Mouse (Mus musculus) heart, adult 2 months (tissue): ENCODE results near the gene Dcst1. TPM values are rescaled to one million over a fixed set of nuclear protein-coding genes. Genes with fewer than 3 reads are reported as not detected.

Experiments
- DNase-seq, 2 experiments: peaks; one replicate each; pipeline ENCODE4 v3.0.0; 2021
- H3K27ac ChIP-seq: fragments of 200-600 bp; 2 replicates; pipeline ENCODE4 v1.8.1; 2022
- H3K27me3 ChIP-seq: fragments of 200-500 bp; 2 replicates; pipeline ENCODE4 v1.6.1; 2012; ENCODE audit warnings: mild to moderate bottlenecking, low read length, inconsistent platforms, mixed read lengths; ENCODE audit not compliant: control insufficient read depth, insufficient read depth
- H3K36me3 ChIP-seq: fragments of 200-500 bp; 2 replicates; pipeline ENCODE4 v1.6.1; 2012; ENCODE audit warnings: low read length, inconsistent platforms; ENCODE audit not compliant: control insufficient read depth, insufficient read depth
- H3K4me1 ChIP-seq: fragments of 200-500 bp; 2 replicates; pipeline ENCODE4 v1.6.1; 2011; ENCODE audit warnings: low read length; ENCODE audit not compliant: control insufficient read depth, insufficient read depth
- H3K4me3 ChIP-seq: fragments of 200-600 bp; 2 replicates; pipeline ENCODE4 v1.8.1; 2022
- H3K79me2 ChIP-seq: fragments of 200-500 bp; replicated peaks from 2 replicates; pipeline ENCODE4 v1.6.1; 2012; ENCODE audit warnings: mild to moderate bottlenecking, inconsistent platforms, low read length, moderate library complexity, mixed read lengths; ENCODE audit not compliant: control insufficient read depth, insufficient read depth
- H3K9ac ChIP-seq: fragments of 200-500 bp; 2 replicates; pipeline ENCODE4 v1.6.1; 2012; ENCODE audit warnings: low read depth, mild to moderate bottlenecking, control low read depth, inconsistent platforms, low read length, mixed read lengths
- CTCF ChIP-seq: fragments of 200-600 bp; IDR thresholded peaks from 2 replicates; pipeline ENCODE4 v1.8.1; 2022; ENCODE audit warnings: antibody characterized with exemption, mild to moderate bottlenecking, moderate library complexity
- EP300 ChIP-seq: fragments of 200-500 bp; IDR thresholded peaks from 2 replicates; pipeline ENCODE4 v1.6.1; 2011; ENCODE audit warnings: low read depth, low read length, control low read depth; ENCODE audit not compliant: insufficient read depth
- POLR2A ChIP-seq: fragments of 200-500 bp; IDR thresholded peaks from 2 replicates; pipeline ENCODE4 v1.6.1; 2011; ENCODE audit warnings: mild to moderate bottlenecking, low read depth, low read length, control low read depth; ENCODE audit not compliant: insufficient read depth
- WGBS: fragments of 180-500 bp; shearing (Covaris S2); methylation state at CpG from one replicate; pipeline ENCODE4 v1.1.7; 2018; 5-methylcytosine and 5-hydroxymethylcytosine counted together
- intact Hi-C: fragments of 180-260 bp; cut with DNase I; formaldehyde crosslinking; loops from one replicate; pipeline ENCODE4 v1.15.1; 2025
- polyA plus RNA-seq: library from polyadenylated mRNA; depleted of rRNA; stranded (reverse); fragments of >200 nt; gene quantifications from 2 replicates; pipeline ENCODE4 v1.2.3, GENCODE M21; 2012
- total RNA-seq, 2 experiments: library from RNA; stranded (reverse); gene quantifications; 2 replicates each; pipeline ENCODE4 v1.2.3; 2021

Dcst1 gene
- total and polyA plus RNA-seq, 3 experiments: 0.23 TPM; not detected in 2

DNA sequence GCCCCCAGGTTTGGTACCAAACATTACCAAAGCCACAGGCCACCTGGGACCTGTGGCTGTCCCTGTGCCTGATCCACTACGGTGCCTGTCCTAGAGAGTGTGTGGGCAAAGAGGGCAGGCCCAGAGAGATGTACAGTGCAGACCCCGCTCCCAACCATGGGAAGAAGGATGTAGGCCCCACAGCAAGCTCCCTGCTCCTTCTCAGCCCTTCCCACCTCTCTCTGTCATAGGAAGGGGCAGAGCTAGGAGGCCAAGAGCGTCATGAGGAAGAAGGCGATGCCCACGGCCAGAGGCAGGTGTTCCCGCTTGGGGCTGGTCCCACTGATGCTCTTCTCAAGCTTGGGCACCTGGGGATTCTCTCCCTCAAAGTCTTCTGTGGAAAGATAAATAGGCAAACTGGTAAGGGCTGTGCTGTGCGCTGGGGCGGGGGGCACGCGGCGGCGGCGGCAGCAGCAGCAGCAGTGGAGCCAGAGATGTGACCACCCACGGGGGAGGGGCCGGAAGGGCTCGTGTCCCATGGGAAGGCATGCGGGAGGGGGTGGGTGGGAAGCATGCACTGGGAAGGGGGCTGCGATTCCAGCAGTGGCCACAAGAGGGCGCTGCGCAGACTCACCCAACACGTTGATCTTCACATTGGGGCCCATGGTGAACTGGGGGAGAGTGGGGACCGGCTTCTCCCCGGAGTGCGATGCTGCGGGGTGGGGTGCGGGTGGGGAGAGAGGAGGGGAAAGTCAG lies 49.7 kb downstream of the Dcst1 start:
- Histone ChIP-seq H3K27ac (no peak overlapping the region), H3K4me1 (peaks cover 4% of the 10 kb centered on the region), H3K79me2 (no peaks in the 10 kb centered on the region), H3K27me3 (peaks cover 12% of the 10 kb centered on the region), H3K4me3 (peak overlapping the region; percentile 24; the same call in 1 of the 2 replicates), H3K36me3 (no peaks in the 10 kb centered on the region), H3K9ac (peak overlapping the region; percentile 21; the same call in 1 of the 2 replicates)
- WGBS: 7% methylated on average over 26 of the region's 26 CpGs
- intact Hi-C loops: loop anchor here (5.0 kb wide), 1 partner anchor 542 kb away; no protein-coding TSS in a partner anchor
- 0 out of 2 replicates have a peak, but pooled peaks have one; percentile 27 for TF ChIP-seq EP300
- no peak for TF ChIP-seq POLR2A
- TF ChIP-seq CTCF: peak; percentile 91
- DNase-seq: peak; percentile 75 to 87

DNA sequence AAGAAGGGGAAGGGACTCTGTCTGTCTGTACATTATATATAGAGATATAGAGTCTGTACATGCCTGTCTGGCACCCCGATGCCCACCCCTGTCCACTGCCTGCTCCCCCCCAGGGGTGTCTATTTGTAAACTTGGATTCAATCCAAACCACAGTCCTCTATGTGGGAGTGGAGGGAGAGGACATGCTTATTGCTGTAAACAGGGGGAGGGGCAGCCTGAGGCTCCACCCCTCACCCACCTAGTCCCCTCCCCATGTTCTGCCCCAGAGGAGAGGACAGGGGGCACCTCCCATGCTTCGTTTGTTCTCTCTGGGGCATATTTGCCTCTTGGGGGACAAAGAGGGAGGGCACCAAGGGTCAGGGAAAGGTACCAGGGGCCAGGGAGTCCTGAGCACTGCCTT lies 50.3 kb downstream of the Dcst1 start:
- peaks cover 9% of the 10 kb centered on the region for H3K27me3 ChIP-seq
- no peaks in the 10 kb centered on the region for H3K36me3 ChIP-seq
- peaks cover 4% of the 10 kb centered on the region for H3K4me1 ChIP-seq
- TF ChIP-seq EP300 (no peak), CTCF (no peak), POLR2A (no peak)
- H3K9ac ChIP-seq: no peak overlapping the region
- H3K79me2 ChIP-seq: no peaks in the 10 kb centered on the region
- no peak overlapping the region for H3K4me3 ChIP-seq
- 41% methylated on average over 2 of the region's 2 CpGs for WGBS
- intact Hi-C loops: loop anchor here (5.0 kb wide), 1 partner anchor 543 kb away; no protein-coding TSS in a partner anchor
- DNase-seq: no peak
- no peak overlapping the region for H3K27ac ChIP-seq

DNA sequence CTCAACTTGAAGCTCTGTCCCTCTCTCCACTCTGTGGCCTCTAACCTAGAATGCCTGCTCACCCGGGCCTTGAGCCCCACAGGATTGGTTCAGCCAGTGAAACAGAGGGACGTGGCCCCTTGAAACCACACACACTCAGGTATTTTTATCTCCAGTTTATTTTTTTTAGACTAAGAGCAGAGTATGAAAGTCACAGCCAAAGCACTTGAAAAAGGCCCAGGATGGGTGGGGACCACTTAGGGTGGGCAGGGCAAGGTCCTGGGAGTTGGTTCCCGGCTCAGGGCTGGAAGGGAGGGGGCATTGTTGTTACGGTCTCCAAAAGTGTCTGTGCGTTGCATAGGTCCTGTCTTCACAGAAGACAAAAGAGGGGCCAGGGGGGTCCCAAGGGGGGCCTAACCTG lies 50.7 kb downstream of the Dcst1 start:
- 53% methylated on average over 5 of the region's 5 CpGs for WGBS
- intact Hi-C loops: no loop called here

DNA sequence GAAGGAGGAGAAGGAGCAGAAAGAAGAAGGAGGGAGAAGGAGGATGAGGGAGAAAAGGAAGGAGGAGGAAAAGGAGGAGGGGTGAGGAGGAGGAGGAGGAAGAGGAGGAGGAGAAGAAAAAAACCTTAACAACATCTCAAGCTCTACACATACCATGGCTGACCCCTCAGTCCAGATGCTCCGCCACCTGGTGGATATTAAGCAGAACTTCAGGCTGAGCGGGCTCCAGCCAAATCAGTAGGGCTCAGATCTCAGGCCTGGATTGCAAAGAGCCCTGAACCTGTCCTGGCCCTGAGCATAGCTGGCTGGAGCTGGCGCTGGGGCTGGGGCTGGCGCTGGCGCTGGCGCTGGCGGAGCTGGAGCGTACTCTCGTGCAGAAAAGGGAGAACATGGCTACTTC lies 57.0 kb downstream of the Dcst1 start:
- TF ChIP-seq EP300 (peak; percentile 82; the same call in 1 of the 2 replicates), POLR2A (no peak), CTCF (peak; percentile 88)
- intact Hi-C loops: loop anchor here (1.0 kb wide), 1 partner anchor 58 kb away; no protein-coding TSS in a partner anchor
- H3K27ac ChIP-seq: no peak overlapping the region
- H3K4me1 ChIP-seq: no peaks in the 10 kb centered on the region
- no peak overlapping the region for H3K9ac ChIP-seq
- no peaks in the 10 kb centered on the region for H3K27me3 ChIP-seq
- no peaks in the 10 kb centered on the region for H3K79me2 ChIP-seq
- no peaks in the 10 kb centered on the region for H3K36me3 ChIP-seq
- DNase-seq: peak; percentile 65 to 69
- H3K4me3 ChIP-seq: no peak overlapping the region
- 2% methylated on average over 9 of the region's 9 CpGs for WGBS

More for the DNA sequence above, 50.7 kb downstream of the Dcst1 start:
- no peak overlapping the region for H3K4me3 ChIP-seq
- peaks cover 5% of the 10 kb centered on the region for H3K27me3 ChIP-seq
- H3K36me3 ChIP-seq: no peaks in the 10 kb centered on the region
- no peaks in the 10 kb centered on the region for H3K79me2 ChIP-seq
- no peak overlapping the region for H3K9ac ChIP-seq
- no peak overlapping the region for H3K27ac ChIP-seq
- no peak for DNase-seq
- peaks cover 4% of the 10 kb centered on the region for H3K4me1 ChIP-seq
- TF ChIP-seq EP300 (no peak), CTCF (no peak), POLR2A (no peak)

DNA sequence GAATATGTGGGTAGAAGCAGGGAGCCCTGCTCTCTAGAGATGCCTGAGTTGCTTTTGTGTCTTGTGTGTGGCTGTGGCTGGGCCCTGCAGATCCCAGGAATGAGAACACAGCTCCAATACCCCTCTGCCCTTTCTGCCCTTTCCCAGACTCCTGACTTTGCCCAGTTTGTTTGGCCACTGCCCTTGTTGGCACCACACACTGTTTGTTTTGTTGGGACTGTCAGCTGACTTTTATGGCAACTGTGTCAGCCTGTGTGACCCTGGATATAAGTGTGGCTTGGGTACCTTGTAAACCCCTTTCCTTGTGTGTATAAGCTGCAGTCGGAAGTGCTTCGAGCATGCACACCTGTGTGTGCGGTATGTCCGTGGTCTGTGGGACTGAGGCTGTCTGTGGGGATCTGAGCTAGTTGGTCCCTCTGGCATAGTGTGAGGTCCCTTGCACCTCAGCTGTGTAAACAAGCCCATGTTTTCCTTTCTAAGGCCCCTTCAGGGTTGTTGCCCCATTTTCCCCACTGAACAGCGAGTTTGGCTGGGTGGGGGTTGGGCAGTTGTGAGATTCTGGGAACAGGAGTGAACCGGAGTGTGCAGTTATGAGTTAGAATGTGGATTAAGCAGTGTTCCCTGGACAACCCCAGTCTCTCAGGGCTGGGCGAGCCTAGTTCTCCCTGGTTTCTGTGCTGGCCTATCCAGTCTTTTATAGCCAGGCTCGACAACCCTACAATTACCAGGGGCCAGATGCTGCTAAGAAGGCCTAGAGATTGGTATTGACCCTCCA lies 59.3 kb downstream of the Dcst1 start:
- H3K36me3 ChIP-seq: no peaks in the 10 kb centered on the region
- TF ChIP-seq POLR2A: no peak
- no peak for TF ChIP-seq CTCF
- TF ChIP-seq EP300: no peak
- H3K27me3 ChIP-seq: no peaks in the 10 kb centered on the region
- no peak overlapping the region for H3K4me3 ChIP-seq
- DNase-seq: no peak
- WGBS: 84% methylated on average over 8 of the region's 8 CpGs
- H3K79me2 ChIP-seq: no peaks in the 10 kb centered on the region
- no peak overlapping the region for H3K9ac ChIP-seq
- H3K27ac ChIP-seq: no peak overlapping the region
- no peaks in the 10 kb centered on the region for H3K4me1 ChIP-seq
- intact Hi-C loops: no loop called here
